Comparison of ENCODE assay signal across 28 mouse cellular contexts in genomic region chr4:130350690-130351422, GRCm38 (mm10). TPM values are rescaled to one million over a fixed set of nuclear protein-coding genes. Genes with fewer than 3 reads are reported as not detected.
A peak's percentile ranks its signal among the peaks of the same experiment; 100 is the strongest.
DNase-seq lines count a peak whose midpoint lies in the region; ATAC-seq and TF ChIP-seq lines count a peak whose summit lies in the region.
"Had no signal": no experiment of that assay in that cellular context is flagged by ENCODE, and none has a peak within 500 bp of the region (broad histone marks: within the 10 kb centered on the region; RNA-seq: fewer than 3 reads in every experiment).

No protein-coding gene starts in this region.

- WGBS in hindbrain, embryonic 15.5 days = 76% methylated on average over 16 of the region's 16 CpGs
- whole genome bisulfite sequencing in hindbrain, embryonic 11.5 days = 89% methylated on average over 16 of the region's 16 CpGs
- WGBS in midbrain, postnatal 0 days = 82% methylated on average over 16 of the region's 16 CpGs
- 91% methylated on average over 16 of the region's 16 CpGs for WGBS in midbrain, embryonic 11.5 days
- 67% methylated on average over 16 of the region's 16 CpGs for WGBS in liver, embryonic 13.5 days (ENCODE audit: insufficient replicate concordance)
- WGBS in stomach, postnatal 0 days = 87% methylated on average over 16 of the region's 16 CpGs

- no peaks in the 10 kb centered on the region for H3K27me3 ChIP-seq in hindbrain, embryonic 15.5 days
- no peaks in the 10 kb centered on the region for H3K27me3 ChIP-seq in hindbrain, embryonic 11.5 days (ENCODE audit: control insufficient read depth, insufficient read depth, low read length)
- H3K27me3 ChIP-seq in midbrain, postnatal 0 days (ENCODE audit: insufficient read depth, low read length) = no peaks in the 10 kb centered on the region
- no peaks in the 10 kb centered on the region for H3K27me3 ChIP-seq in midbrain, embryonic 11.5 days (ENCODE audit: control insufficient read depth, insufficient read depth, low read length)
- H3K27me3 ChIP-seq in liver, embryonic 13.5 days = no peaks in the 10 kb centered on the region
- H3K27me3 ChIP-seq in stomach, postnatal 0 days (ENCODE audit: control insufficient read depth, insufficient read depth, low read length) = no peaks in the 10 kb centered on the region
- H3K27me3 ChIP-seq: heart, embryonic 13.5 days; limb, embryonic 15.5 days; Patski; stomach, embryonic 15.5 days had no signal

- no peak for TF ChIP-seq EP300 in stomach, postnatal 0 days (optimal IDR thresholded peaks at IDR 0.05)

- H3K4me1 ChIP-seq in hindbrain, embryonic 15.5 days (replicated peaks) = no peaks in the 10 kb centered on the region
- no peaks in the 10 kb centered on the region for H3K4me1 ChIP-seq in hindbrain, embryonic 11.5 days (replicated peaks; ENCODE audit: control insufficient read depth, insufficient read depth, low read length)
- no peaks in the 10 kb centered on the region for H3K4me1 ChIP-seq in midbrain, postnatal 0 days (ENCODE audit: insufficient read depth, low read length)
- no peaks in the 10 kb centered on the region for H3K4me1 ChIP-seq in midbrain, embryonic 11.5 days (ENCODE audit: control insufficient read depth, insufficient read depth, low read length)
- peaks cover 14% of the 10 kb centered on the region for H3K4me1 ChIP-seq in liver, embryonic 13.5 days (replicated peaks)
- H3K4me1 ChIP-seq in stomach, postnatal 0 days (replicated peaks; ENCODE audit: control insufficient read depth, insufficient read depth) = no peaks in the 10 kb centered on the region
- H3K4me1 ChIP-seq: forebrain, embryonic 10.5 days; heart, embryonic 13.5 days; limb, embryonic 15.5 days; stomach, embryonic 15.5 days had no signal

- H3K27ac ChIP-seq in hindbrain, embryonic 15.5 days (replicated peaks) = no peak overlapping the region
- H3K27ac ChIP-seq in hindbrain, embryonic 11.5 days (ENCODE audit: low read depth, low read length) = no peak overlapping the region
- H3K27ac ChIP-seq in midbrain, postnatal 0 days (ENCODE audit: low read depth, low read length) = no peak overlapping the region
- H3K27ac ChIP-seq in midbrain, embryonic 11.5 days (ENCODE audit: low read depth, low read length) = no peak overlapping the region
- peak overlapping the region; percentile 38; the same call in 1 of the 2 replicates for H3K27ac ChIP-seq in liver, embryonic 13.5 days
- no peak overlapping the region for H3K27ac ChIP-seq in stomach, postnatal 0 days (replicated peaks)
- H3K27ac ChIP-seq: forebrain, embryonic 10.5 days; heart, embryonic 13.5 days; limb, embryonic 15.5 days; stomach, embryonic 15.5 days had no signal

- H3K4me3 ChIP-seq in hindbrain, embryonic 15.5 days = no peak overlapping the region
- H3K4me3 ChIP-seq in hindbrain, embryonic 11.5 days (ENCODE audit: low read depth, low read length) = no peak overlapping the region
- H3K4me3 ChIP-seq in midbrain, postnatal 0 days (ENCODE audit: low read depth, low read length) = no peak overlapping the region
- H3K4me3 ChIP-seq in midbrain, embryonic 11.5 days (ENCODE audit: low read depth, low read length) = no peak overlapping the region
- H3K4me3 ChIP-seq in liver, embryonic 13.5 days (replicated peaks) = no peak overlapping the region
- no peak overlapping the region for H3K4me3 ChIP-seq in stomach, postnatal 0 days (ENCODE audit: low read depth, low read length)
- H3K4me3 ChIP-seq: forebrain, embryonic 10.5 days; heart, embryonic 13.5 days; limb, embryonic 15.5 days; myocyte; stomach, embryonic 15.5 days had no signal

- H3K9ac ChIP-seq in hindbrain, embryonic 15.5 days = no peak overlapping the region
- no peak overlapping the region for H3K9ac ChIP-seq in hindbrain, embryonic 11.5 days (ENCODE audit: low read depth, low read length)
- H3K9ac ChIP-seq in midbrain, postnatal 0 days (replicated peaks; ENCODE audit: low read length, poor library complexity, severe bottlenecking) = no peak overlapping the region
- H3K9ac ChIP-seq in midbrain, embryonic 11.5 days (ENCODE audit: low read length) = no peak overlapping the region
- H3K9ac ChIP-seq in liver, embryonic 13.5 days = peak overlapping the region; percentile 6; the same call in 1 of the 2 replicates
- H3K9ac ChIP-seq in stomach, postnatal 0 days (ENCODE audit: low read length) = no peak overlapping the region
- H3K9ac ChIP-seq: heart, embryonic 13.5 days; limb, embryonic 15.5 days; stomach, embryonic 15.5 days had no signal

- H3K9me3 ChIP-seq in hindbrain, embryonic 15.5 days = no peaks in the 10 kb centered on the region
- H3K9me3 ChIP-seq in hindbrain, embryonic 11.5 days (ENCODE audit: control insufficient read depth, low read length) = no peaks in the 10 kb centered on the region
- no peaks in the 10 kb centered on the region for H3K9me3 ChIP-seq in midbrain, postnatal 0 days (ENCODE audit: low read length)
- H3K9me3 ChIP-seq in midbrain, embryonic 11.5 days (ENCODE audit: control insufficient read depth, low read length) = no peaks in the 10 kb centered on the region
- no peaks in the 10 kb centered on the region for H3K9me3 ChIP-seq in liver, embryonic 13.5 days (replicated peaks)
- H3K9me3 ChIP-seq in stomach, postnatal 0 days (ENCODE audit: control insufficient read depth, low read length) = no peaks in the 10 kb centered on the region
- H3K9me3 ChIP-seq: forebrain, embryonic 10.5 days; heart, embryonic 13.5 days; limb, embryonic 15.5 days; stomach, embryonic 15.5 days had no signal

- no peak for DNase-seq in hindbrain, embryonic 11.5 days (ENCODE audit: low spot score)
- peak; percentile 37 for DNase-seq in midbrain, postnatal 0 days (ENCODE audit: low spot score)
- DNase-seq in midbrain, embryonic 11.5 days (ENCODE audit: low spot score, missing footprints) = no peak
- peak; percentile 9 for DNase-seq in liver, embryonic 13.5 days
- no peak for DNase-seq in stomach, postnatal 0 days (ENCODE audit: low spot score)
- no peak for DNase-seq in adrenal gland, postnatal 10 days
- DNase-seq: adrenal gland, postnatal 14 days; cerebellum, adult 11 months; cerebellum, postnatal 25 days; embryo, embryonic 11 days; heart, adult 11 months; heart, postnatal 36 days; kidney, adult 9 months; kidney, postnatal 36 days; lung, postnatal 10 days; midbrain, embryonic 14.5 days; thymus, postnatal 25 days had no signal

- TF ChIP-seq CTCF in midbrain, postnatal 0 days (IDR thresholded peaks at IDR 0.05) = peak; percentile 50
- 0 out of 2 replicates have a peak, but pooled peaks have one; percentile 12 for TF ChIP-seq CTCF in stomach, postnatal 0 days (IDR thresholded peaks at IDR 0.05; ENCODE audit: low read depth)

- peak; percentile 65; the same call in 1 of the 2 replicates for ATAC-seq in hindbrain, embryonic 15.5 days (ENCODE audit: low FRiP score, low read depth)
- no peak for ATAC-seq in hindbrain, embryonic 11.5 days (ENCODE audit: low FRiP score)
- no peak for ATAC-seq in midbrain, postnatal 0 days (ENCODE audit: low FRiP score)
- ATAC-seq in midbrain, embryonic 11.5 days (ENCODE audit: low FRiP score) = no peak
- ATAC-seq in liver, embryonic 13.5 days (ENCODE audit: low read depth) = peak; percentile 72
- no peak for ATAC-seq in stomach, postnatal 0 days (ENCODE audit: low FRiP score, low TSS enrichment)
- ATAC-seq: inflammation-experienced regulatory T-cells, adult 6 months; Patski had no signal

- peaks cover 29% of the 10 kb centered on the region for H3K36me3 ChIP-seq in hindbrain, embryonic 15.5 days
- peaks cover 6% of the 10 kb centered on the region for H3K36me3 ChIP-seq in hindbrain, embryonic 11.5 days (ENCODE audit: control insufficient read depth, insufficient read depth, low read length)
- H3K36me3 ChIP-seq in midbrain, postnatal 0 days (ENCODE audit: insufficient read depth, low read length) = peaks cover 33% of the 10 kb centered on the region
- H3K36me3 ChIP-seq in midbrain, embryonic 11.5 days (ENCODE audit: control insufficient read depth, insufficient read depth, low read length) = peaks cover 10% of the 10 kb centered on the region
- H3K36me3 ChIP-seq in liver, embryonic 13.5 days = peaks cover 79% of the 10 kb centered on the region
- H3K36me3 ChIP-seq in stomach, postnatal 0 days (ENCODE audit: control insufficient read depth, insufficient read depth, low read length) = peaks cover 9% of the 10 kb centered on the region; the same call in 1 of the 2 replicates

- H3K4me2 ChIP-seq in hindbrain, embryonic 15.5 days = no peak overlapping the region
- no peak overlapping the region for H3K4me2 ChIP-seq in hindbrain, embryonic 11.5 days (replicated peaks; ENCODE audit: low read depth, low read length)
- no peak overlapping the region for H3K4me2 ChIP-seq in midbrain, postnatal 0 days (ENCODE audit: low read depth, low read length, poor library complexity, severe bottlenecking)
- no peak overlapping the region for H3K4me2 ChIP-seq in midbrain, embryonic 11.5 days
- 0 out of 2 replicates have a peak overlapping the region, but pooled peaks have one; percentile 8 for H3K4me2 ChIP-seq in liver, embryonic 13.5 days
- no peak overlapping the region for H3K4me2 ChIP-seq in stomach, postnatal 0 days (replicated peaks; ENCODE audit: low read depth)
- H3K4me2 ChIP-seq: heart, embryonic 13.5 days; limb, embryonic 15.5 days; stomach, embryonic 15.5 days had no signal

RNA-seq across cellular contexts. Expression of gene Zcchc17, which starts 8.9 kb away (rescaled TPM):
- polyA plus RNA-seq in hindbrain, embryonic 15.5 days (2015; fragmentation: Nextera tagmentation; extraction: Ambion mirVana) = 84.2 and 85.5 TPM in 2 replicates
- polyA plus RNA-seq in hindbrain, embryonic 11.5 days (2014; fragmentation: Nextera tagmentation; extraction: Ambion mirVana) = 79.3 and 85.1 TPM in 2 replicates
- total RNA-seq in midbrain, postnatal 0 days (2014; rRNA removed) = 27.7 and 38.3 TPM in 2 replicates
- polyA plus RNA-seq in midbrain, postnatal 0 days (2015; fragmentation: Nextera tagmentation; extraction: Ambion mirVana) = 102 TPM in 2 replicates
- 81.2 and 84.7 TPM in 2 replicates for polyA plus RNA-seq in midbrain, embryonic 11.5 days (2014; fragmentation: Nextera tagmentation; extraction: Ambion mirVana)
- polyA plus RNA-seq in liver, embryonic 13.5 days (2015; fragmentation: Nextera tagmentation; extraction: Ambion mirVana) = 50.2 and 57.6 TPM in 2 replicates
- 44.8 and 50.4 TPM in 2 replicates for polyA plus RNA-seq in stomach, postnatal 0 days (2015; fragmentation: Nextera tagmentation; extraction: Ambion mirVana)
- total RNA-seq in adrenal gland, postnatal 10 days (2021) = 10 to 100 TPM; 35.5 to 38.7 TPM

RNA-seq across cellular contexts. Expression of gene Snrnp40, which starts 9.1 kb away (rescaled TPM):
- polyA plus RNA-seq in hindbrain, embryonic 15.5 days (2015; fragmentation: Nextera tagmentation; extraction: Ambion mirVana) = 95.3 and 98.3 TPM in 2 replicates
- 190 and 204 TPM in 2 replicates for polyA plus RNA-seq in hindbrain, embryonic 11.5 days (2014; fragmentation: Nextera tagmentation; extraction: Ambion mirVana)
- 57.6 and 70.2 TPM in 2 replicates for total RNA-seq in midbrain, postnatal 0 days (2014; rRNA removed)
- 75.5 and 76.8 TPM in 2 replicates for polyA plus RNA-seq in midbrain, postnatal 0 days (2015; fragmentation: Nextera tagmentation; extraction: Ambion mirVana)
- 220 and 223 TPM in 2 replicates for polyA plus RNA-seq in midbrain, embryonic 11.5 days (2014; fragmentation: Nextera tagmentation; extraction: Ambion mirVana)
- 94.0 and 96.3 TPM in 2 replicates for polyA plus RNA-seq in liver, embryonic 13.5 days (2015; fragmentation: Nextera tagmentation; extraction: Ambion mirVana)
- 61.6 and 62.9 TPM in 2 replicates for polyA plus RNA-seq in stomach, postnatal 0 days (2015; fragmentation: Nextera tagmentation; extraction: Ambion mirVana)
- total RNA-seq in adrenal gland, postnatal 10 days (2021) = 10 to 100 TPM; 35.3 to 39.0 TPM

RNA-seq across cellular contexts. Expression of gene Gm10570, which starts 42.4 kb away (rescaled TPM):
- 1.9 TPM in 2 replicates for polyA plus RNA-seq in hindbrain, embryonic 15.5 days (2015; fragmentation: Nextera tagmentation; extraction: Ambion mirVana)
- polyA plus RNA-seq in hindbrain, embryonic 11.5 days (2014; fragmentation: Nextera tagmentation; extraction: Ambion mirVana) = not detected in 2 replicates
- total RNA-seq in midbrain, postnatal 0 days (2014; rRNA removed) = 2.1 TPM in 1 of 2 replicates, not detected in the other
- 1.5 and 1.9 TPM in 2 replicates for polyA plus RNA-seq in midbrain, postnatal 0 days (2015; fragmentation: Nextera tagmentation; extraction: Ambion mirVana)
- polyA plus RNA-seq in midbrain, embryonic 11.5 days (2014; fragmentation: Nextera tagmentation; extraction: Ambion mirVana) = not detected in 2 replicates
- polyA plus RNA-seq in liver, embryonic 13.5 days (2015; fragmentation: Nextera tagmentation; extraction: Ambion mirVana) = not detected in 2 replicates
- polyA plus RNA-seq in stomach, postnatal 0 days (2015; fragmentation: Nextera tagmentation; extraction: Ambion mirVana) = not detected in 2 replicates
- total RNA-seq in adrenal gland, postnatal 10 days (2021) = 1 to 10 TPM in 1 of 2 experiments, not detected in 1; 1.3 TPM
- total RNA-seq: megakaryocyte progenitor cell, adult 5-6 weeks; neutrophil, adult 5-6 weeks had no signal
- polyA plus RNA-seq: C2C12; forebrain, embryonic 10.5 days; inflammation-experienced regulatory T-cells, adult 6 months; limb, embryonic 15.5 days; midbrain, embryonic 14.5 days; Patski; stomach, embryonic 15.5 days had no signal

RNA-seq across cellular contexts. Expression of gene Fabp3, which starts 42.5 kb away (rescaled TPM):
- 265 and 266 TPM in 2 replicates for polyA plus RNA-seq in hindbrain, embryonic 15.5 days (2015; fragmentation: Nextera tagmentation; extraction: Ambion mirVana)
- polyA plus RNA-seq in hindbrain, embryonic 11.5 days (2014; fragmentation: Nextera tagmentation; extraction: Ambion mirVana) = 27.7 and 29.4 TPM in 2 replicates
- 143 and 179 TPM in 2 replicates for total RNA-seq in midbrain, postnatal 0 days (2014; rRNA removed)
- polyA plus RNA-seq in midbrain, postnatal 0 days (2015; fragmentation: Nextera tagmentation; extraction: Ambion mirVana) = 394 and 409 TPM in 2 replicates
- 16.7 and 18.6 TPM in 2 replicates for polyA plus RNA-seq in midbrain, embryonic 11.5 days (2014; fragmentation: Nextera tagmentation; extraction: Ambion mirVana)
- 1.5 and 2.8 TPM in 2 replicates for polyA plus RNA-seq in liver, embryonic 13.5 days (2015; fragmentation: Nextera tagmentation; extraction: Ambion mirVana)
- 74.2 and 83.8 TPM in 2 replicates for polyA plus RNA-seq in stomach, postnatal 0 days (2015; fragmentation: Nextera tagmentation; extraction: Ambion mirVana)
- total RNA-seq in adrenal gland, postnatal 10 days (2021) = 100 to 1,000 TPM; 110 to 422 TPM
- total RNA-seq: megakaryocyte progenitor cell, adult 5-6 weeks; neutrophil, adult 5-6 weeks had no signal

Comparison
In these comparisons a context has a peak if more than half of its experiments do, and no peak if none do; other contexts are left out.
1. ATAC-seq: peak in hindbrain, embryonic 15.5 days (single experiment) and liver, embryonic 13.5 days (single experiment); none in hindbrain, embryonic 11.5 days (single experiment), midbrain, postnatal 0 days (single experiment), midbrain, embryonic 11.5 days (single experiment) and stomach, postnatal 0 days (single experiment).
2. DNase-seq: peak in midbrain, postnatal 0 days (single experiment) and liver, embryonic 13.5 days (single experiment); none in hindbrain, embryonic 11.5 days (single experiment), midbrain, embryonic 11.5 days (single experiment), stomach, postnatal 0 days (single experiment) and adrenal gland, postnatal 10 days (single experiment).